In the genomic region with DNA sequence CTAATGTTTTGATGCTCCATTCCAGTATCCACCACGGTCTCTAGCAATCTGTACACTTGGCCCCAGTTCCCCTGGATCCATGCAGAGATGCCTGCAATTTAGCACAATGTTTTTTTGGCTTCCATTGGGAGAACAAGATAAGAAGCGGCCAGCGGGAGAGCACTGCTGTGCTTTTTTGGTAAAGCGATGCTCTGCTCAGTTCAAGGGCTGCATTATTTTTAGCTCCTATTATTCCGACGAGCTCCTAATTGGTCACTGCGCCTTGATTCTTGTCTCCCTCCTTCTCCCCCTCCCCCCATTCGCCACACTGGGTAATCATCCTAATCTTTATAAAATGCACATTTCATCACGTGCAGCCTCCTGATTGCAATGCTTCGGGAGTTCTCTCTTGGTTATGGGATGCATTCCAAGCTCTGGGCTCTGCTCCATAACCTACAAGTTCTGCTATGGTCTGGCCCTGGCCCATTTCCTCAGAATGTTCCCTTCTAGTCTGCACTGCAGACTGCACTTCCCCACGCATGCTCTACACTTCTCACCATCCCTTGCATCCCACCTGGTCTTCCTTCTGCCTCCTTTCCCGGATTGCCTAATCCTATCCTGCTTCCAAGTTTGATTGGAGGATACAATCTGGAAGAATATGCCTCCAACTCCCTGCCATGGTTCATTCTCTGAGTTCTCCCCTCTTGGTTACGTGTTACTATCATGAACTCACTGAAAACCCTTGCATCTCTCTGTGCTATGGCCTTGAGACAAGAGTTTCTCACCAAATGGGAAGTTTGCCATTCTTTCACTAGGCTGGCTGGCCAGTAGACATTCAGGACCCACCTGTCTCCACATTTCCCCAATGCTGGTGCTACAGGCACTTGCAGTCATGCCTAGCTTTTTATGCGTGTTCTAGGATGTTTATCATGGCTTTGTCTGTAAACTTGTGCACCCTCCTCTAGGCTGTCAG, we compare ENCODE assay signal across 11 mouse cellular contexts.
DNase-seq lines count a peak whose midpoint lies in the region; ATAC-seq lines count a peak whose summit lies in the region.
"Had no signal": no experiment of that assay in that cellular context is flagged by ENCODE, and none has a peak within 500 bp of the region (broad histone marks: within the 10 kb centered on the region; RNA-seq: fewer than 3 reads in every experiment).

No protein-coding gene starts in this region.

- no peaks in the 10 kb centered on the region for H3K27me3 ChIP-seq in kidney, embryonic 14.5 days (ENCODE audit: control insufficient read depth, insufficient read depth, low read length)
- H3K27me3 ChIP-seq: embryonic facial prominence, embryonic 12.5 days; liver, embryonic 13.5 days had no signal

- WGBS in kidney, embryonic 14.5 days = 86% methylated on average over 14 of the region's 14 CpGs

- no peak overlapping the region for H3K9ac ChIP-seq in kidney, embryonic 14.5 days (ENCODE audit: low read depth, low read length)
- H3K9ac ChIP-seq: embryonic facial prominence, embryonic 12.5 days; liver, embryonic 13.5 days had no signal

- H3K4me1 ChIP-seq in kidney, embryonic 14.5 days (ENCODE audit: control insufficient read depth, insufficient read depth, low read length) = no peaks in the 10 kb centered on the region
- H3K4me1 ChIP-seq: embryonic facial prominence, embryonic 12.5 days; liver, embryonic 13.5 days had no signal

- no peaks in the 10 kb centered on the region for H3K9me3 ChIP-seq in kidney, embryonic 14.5 days (ENCODE audit: control insufficient read depth, low read length)
- H3K9me3 ChIP-seq: embryonic facial prominence, embryonic 12.5 days had no signal

- H3K4me2 ChIP-seq in kidney, embryonic 14.5 days (replicated peaks; ENCODE audit: low read depth, low read length) = no peak overlapping the region
- H3K4me2 ChIP-seq: embryonic facial prominence, embryonic 12.5 days; liver, embryonic 13.5 days had no signal

- no peak overlapping the region for H3K4me3 ChIP-seq in kidney, embryonic 14.5 days (ENCODE audit: low read length)
- H3K4me3 ChIP-seq: embryonic facial prominence, embryonic 12.5 days; liver, embryonic 13.5 days had no signal

- H3K27ac ChIP-seq in kidney, embryonic 14.5 days (ENCODE audit: low read depth, low read length) = no peak overlapping the region
- H3K27ac ChIP-seq: embryonic facial prominence, embryonic 12.5 days; liver, embryonic 13.5 days had no signal

- no peak for ATAC-seq in kidney, embryonic 14.5 days (ENCODE audit: low FRiP score, low TSS enrichment)
- no peak for ATAC-seq in megakaryocyte-erythroid progenitor cell, adult 5-6 weeks (replicated peaks; ENCODE audit: low FRiP score, low TSS enrichment, poor library complexity, severe bottlenecking)
- no peak for ATAC-seq in granulocyte monocyte progenitor cell, adult 5-6 weeks (replicated peaks; ENCODE audit: poor library complexity, severe bottlenecking)

- DNase-seq in kidney, postnatal 10 days = peak; percentile 35
- DNase-seq in cerebellum, adult 18-20 months = peak; percentile 88 to 92
- peak; percentile 57 to 76 for DNase-seq in frontal cortex, postnatal 36 days (ENCODE audit: low spot score in 2 of 2)
- DNase-seq in layer of hippocampus, postnatal 36 days = peak; percentile 72 to 73
- no peak for DNase-seq in thymus, postnatal 10 days (ENCODE audit: low spot score in 2 of 2)
- DNase-seq: liver, embryonic 13.5 days had no signal

- no peaks in the 10 kb centered on the region for H3K36me3 ChIP-seq in kidney, embryonic 14.5 days (ENCODE audit: control insufficient read depth, insufficient read depth, low read length)
- H3K36me3 ChIP-seq: embryonic facial prominence, embryonic 12.5 days; G1E; liver, embryonic 13.5 days had no signal

Comparison
In these comparisons a context has a peak if more than half of its experiments do, and no peak if none do; other contexts are left out.
1. DNase-seq: peak in kidney, postnatal 10 days (single experiment), cerebellum, adult 18-20 months (2 of 2), frontal cortex, postnatal 36 days (2 of 2) and layer of hippocampus, postnatal 36 days (2 of 2); none in thymus, postnatal 10 days (0 of 2).